Mouse (Mus musculus): ENCODE data around the gene Hmgxb4.

- TF ChIP-seq POLR2A (IDR thresholded peaks at IDR 0.05; ENCODE audit: low read depth, low read length) (no peak), CTCF (IDR thresholded peaks at IDR 0.05; ENCODE audit: extremely low read depth, insufficient read length, insufficient replicate concordance, low read depth, low read length) (no peak)
These were observed 25.3 kb downstream of the Hmgxb4 start for GRCm38 (mm10) chr8:75018274-75018972.
